Mouse (Mus musculus) lung, embryonic 14.5 days (tissue): Measurements from ENCODE around the gene Dnajc11. TPM values are rescaled to one million over a fixed set of nuclear protein-coding genes. Genes with fewer than 3 reads are reported as not detected.

Source experiments
- ATAC-seq: fragments of 200-750 bp; cut with Nextera tagmentation; 2 replicates; pipeline ENCODE4 v1.8.0; 2017; ENCODE audit warnings: mild to moderate bottlenecking, moderate TSS enrichment, moderate library complexity; ENCODE audit not compliant: insufficient read depth
- DNase-seq: peaks from one replicate; pipeline ENCODE4 v3.0.0-alpha.2; 2015
- H3K27ac ChIP-seq: fragments of 300-500 bp; sonication (generic); 2 replicates; pipeline ENCODE4 v1.5.1; 2014; ENCODE audit warnings: low read depth, mild to moderate bottlenecking, moderate library complexity
- H3K27me3 ChIP-seq: fragments of 300-500 bp; sonication (generic); 2 replicates; pipeline ENCODE4 v1.6.1; 2014; ENCODE audit warnings: low read length, control low read depth; ENCODE audit not compliant: insufficient read depth
- H3K36me3 ChIP-seq: fragments of 300-500 bp; sonication (generic); 2 replicates; pipeline ENCODE4 v1.6.1; 2014; ENCODE audit warnings: control low read depth; ENCODE audit not compliant: insufficient read depth
- H3K4me1 ChIP-seq: fragments of 300-500 bp; sonication (generic); 2 replicates; pipeline ENCODE4 v1.6.1; 2014; ENCODE audit warnings: antibody characterized with exemption, control low read depth; ENCODE audit not compliant: insufficient read depth
- H3K4me2 ChIP-seq: fragments of 300-500 bp; sonication (generic); 2 replicates; pipeline ENCODE4 v1.6.1; 2014; ENCODE audit warnings: mild to moderate bottlenecking
- H3K4me3 ChIP-seq: fragments of 300-500 bp; sonication (generic); 2 replicates; pipeline ENCODE4 v1.5.1; 2014; ENCODE audit warnings: low read depth, low read length
- H3K9ac ChIP-seq: fragments of 300-500 bp; sonication (generic); 2 replicates; pipeline ENCODE4 v1.6.1; 2014
- H3K9me3 ChIP-seq: fragments of 300-500 bp; sonication (generic); 2 replicates; pipeline ENCODE4 v1.6.1; 2016; ENCODE audit warnings: low read depth, low read length, control low read depth
- CTCF ChIP-seq: IDR thresholded peaks from 2 replicates; pipeline ENCODE4 v1.5.1; 2016; ENCODE audit warnings: antibody characterized with exemption, low read depth
- WGBS: fragments of 180-500 bp; shearing (Covaris S2); extraction: QIAGEN DNeasy Blood & Tissue Kit; methylation state at CpG from one replicate; pipeline ENCODE4 v1.1.7; 2014; 5-methylcytosine and 5-hydroxymethylcytosine counted together
- polyA plus RNA-seq: library from polyadenylated mRNA; unstranded; fragments of >200 nt; fragmentation: Nextera tagmentation; extraction: Ambion mirVana; gene quantifications from 2 replicates; pipeline ENCODE4 v1.2.1, GENCODE M21; 2014

The Dnajc11 gene
- polyA plus RNA-seq, 1 experiment from 2014 or later, result 65.9 TPM

DNA sequence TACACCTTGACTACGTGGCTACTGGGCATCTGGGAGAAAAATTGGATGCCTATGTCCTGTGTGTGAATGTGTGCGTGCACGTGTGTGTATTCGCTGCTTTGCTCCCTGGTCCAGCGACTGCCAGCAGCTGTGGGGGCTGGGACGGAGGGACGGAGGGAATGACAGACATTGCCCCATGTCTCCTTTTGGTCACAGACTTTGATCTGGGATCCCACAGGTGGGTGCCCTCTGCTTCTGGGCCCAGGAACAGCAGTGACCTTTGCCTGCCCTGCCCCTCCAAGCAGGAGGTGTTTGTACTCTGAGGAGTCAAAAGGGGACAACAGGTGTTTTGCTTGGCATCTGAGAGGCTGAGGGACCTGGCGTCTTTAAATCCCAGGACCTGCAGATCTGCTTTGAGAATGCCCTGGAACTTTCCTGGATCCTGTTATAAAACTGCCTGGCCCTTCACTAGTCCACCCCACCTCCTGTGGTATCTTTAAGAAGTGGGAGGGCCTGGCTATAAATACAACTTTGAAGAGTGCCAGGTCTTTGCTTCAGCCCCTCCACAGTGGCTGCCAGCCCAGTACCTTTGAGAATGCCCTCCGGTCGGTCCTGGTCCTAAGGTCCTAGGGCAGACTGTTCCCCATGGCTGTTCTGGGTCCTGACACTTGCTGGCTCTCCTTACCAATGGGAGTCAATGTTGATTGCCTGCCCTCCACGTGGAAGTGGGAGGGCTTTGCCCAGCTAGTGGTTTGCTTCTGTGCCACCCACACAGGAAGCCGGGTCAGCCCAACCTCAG, 79.7 kb downstream of the Dnajc11 start:
- Histone ChIP-seq H3K4me2 (no peak overlapping the region), H3K27ac (no peak overlapping the region), H3K4me1 (peaks cover 18% of the 10 kb centered on the region), H3K4me3 (no peak overlapping the region), H3K27me3 (no peaks in the 10 kb centered on the region), H3K9me3 (no peaks in the 10 kb centered on the region), H3K36me3 (peaks cover 56% of the 10 kb centered on the region), H3K9ac (no peak overlapping the region; the same call in 1 of the 2 replicates)
- 83% methylated on average over 12 of the region's 12 CpGs for WGBS
- ATAC-seq (no peak), DNase-seq (no peak)
- no peak for TF ChIP-seq CTCF

DNA sequence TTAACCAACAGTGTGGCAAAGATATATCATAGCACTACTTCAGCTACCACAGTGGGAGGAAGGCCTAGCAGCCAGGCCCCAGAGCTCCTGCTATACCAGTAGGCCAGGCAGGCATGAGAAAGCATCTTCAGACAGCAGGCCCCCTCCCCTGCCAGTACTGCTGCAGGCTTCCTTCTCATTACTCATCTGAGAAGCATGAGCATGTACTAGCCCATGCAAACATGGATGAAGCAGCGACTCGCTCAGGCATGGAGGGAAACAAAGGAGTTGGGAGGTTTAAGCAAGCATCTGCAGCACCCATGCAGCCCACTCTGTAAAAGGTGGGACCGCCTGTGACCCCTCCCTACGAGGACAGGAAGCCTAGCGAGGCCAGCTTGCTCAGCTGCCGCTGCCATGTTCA, 85.6 kb downstream of the Dnajc11 start:
- DNase-seq (no peak), ATAC-seq (no peak)
- Histone ChIP-seq H3K9me3 (no peaks in the 10 kb centered on the region), H3K4me1 (no peaks in the 10 kb centered on the region), H3K4me3 (no peak overlapping the region), H3K4me2 (no peak overlapping the region), H3K27me3 (no peaks in the 10 kb centered on the region), H3K27ac (no peak overlapping the region), H3K9ac (no peak overlapping the region), H3K36me3 (peaks cover 97% of the 10 kb centered on the region)
- WGBS, result 82% methylated on average over 6 of the region's 6 CpGs
- TF ChIP-seq CTCF, result no peak

DNA sequence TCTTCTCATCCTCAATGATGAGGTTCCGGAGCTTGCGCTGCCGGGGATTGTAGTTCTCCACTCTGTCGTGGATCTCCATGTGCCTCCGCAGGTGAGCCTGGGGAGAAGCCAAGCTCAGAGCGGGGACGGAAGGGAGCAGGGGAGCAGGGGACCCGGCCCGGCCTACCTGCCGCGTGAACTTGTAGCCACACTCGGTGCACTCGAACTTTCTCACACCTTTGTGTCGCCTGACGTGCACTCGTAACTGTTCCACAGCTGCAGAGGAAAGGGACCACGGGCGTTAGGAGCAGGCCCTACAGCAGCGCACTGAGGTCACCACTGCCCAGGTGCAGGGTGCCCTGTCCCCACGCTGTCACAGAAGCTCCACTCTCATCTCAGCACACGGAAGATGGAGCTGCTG, 86.5 kb downstream of the Dnajc11 start:
- H3K27me3 ChIP-seq, result no peaks in the 10 kb centered on the region
- H3K4me1 ChIP-seq, result no peaks in the 10 kb centered on the region
- peaks cover 95% of the 10 kb centered on the region for H3K36me3 ChIP-seq
- no peak overlapping the region for H3K4me3 ChIP-seq
- DNase-seq (no peak), ATAC-seq (no peak)
- no peak overlapping the region for H3K4me2 ChIP-seq
- no peak overlapping the region for H3K9ac ChIP-seq
- no peaks in the 10 kb centered on the region for H3K9me3 ChIP-seq
- TF ChIP-seq CTCF, result no peak
- no peak overlapping the region for H3K27ac ChIP-seq
- 90% methylated on average over 21 of the region's 21 CpGs for WGBS

DNA sequence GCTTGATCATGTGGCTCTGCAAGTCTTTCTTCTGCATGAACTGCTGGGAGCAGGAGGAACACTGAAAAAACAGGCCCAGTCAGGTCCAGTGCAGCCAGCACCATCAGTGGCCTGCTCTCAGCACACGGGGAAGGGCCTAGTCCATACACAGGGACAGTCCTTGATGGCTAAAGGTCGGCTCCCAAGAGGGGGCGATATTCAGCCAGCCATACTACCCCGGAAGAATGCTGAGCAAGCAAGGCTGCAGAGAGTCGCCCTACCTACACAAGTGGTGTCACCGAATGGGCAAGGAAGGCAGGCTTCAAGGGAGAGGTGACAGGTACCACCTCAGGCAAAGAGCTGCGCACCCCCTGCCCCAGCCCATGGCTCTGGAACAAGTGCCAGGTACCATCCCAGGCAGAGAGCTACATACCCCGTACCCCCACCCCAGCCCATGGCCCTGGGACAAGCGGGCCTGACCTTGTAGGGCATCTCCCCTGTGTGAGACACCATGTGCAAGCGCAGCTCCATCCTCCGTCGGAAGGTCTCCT, 88.1 kb downstream of the Dnajc11 start:
- Histone ChIP-seq H3K9ac (no peak overlapping the region), H3K9me3 (no peaks in the 10 kb centered on the region), H3K27ac (peak overlapping the region; percentile 33), H3K4me2 (no peak overlapping the region), H3K27me3 (no peaks in the 10 kb centered on the region), H3K36me3 (peaks cover 80% of the 10 kb centered on the region), H3K4me1 (peaks cover 10% of the 10 kb centered on the region; the same call in 1 of the 2 replicates), H3K4me3 (no peak overlapping the region)
- no peak; the same call in 1 of the 2 replicates for TF ChIP-seq CTCF
- ATAC-seq (no peak), DNase-seq (no peak)
- WGBS, result 71% methylated on average over 12 of the region's 12 CpGs

DNA sequence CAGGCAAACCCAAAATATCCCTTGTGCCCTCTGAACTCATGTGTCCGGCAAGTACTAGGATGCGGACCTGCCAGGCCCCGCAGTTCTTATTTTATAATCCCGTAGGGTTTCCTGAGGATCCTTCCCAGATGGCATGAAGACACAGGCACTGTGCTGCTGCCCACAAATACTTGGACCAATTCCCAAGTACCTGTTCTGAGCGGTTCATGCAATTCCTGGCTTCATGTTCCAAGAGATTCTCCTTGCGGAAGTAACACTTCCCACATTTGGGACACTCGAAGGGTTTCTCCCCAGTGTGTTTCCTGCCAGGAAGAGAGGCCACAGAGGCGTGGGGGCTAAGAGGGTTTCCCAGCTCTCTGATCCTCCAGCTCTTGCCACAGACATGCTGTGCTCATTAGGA, 89.0 kb downstream of the Dnajc11 start:
- no peak overlapping the region for H3K9ac ChIP-seq
- no peak overlapping the region for H3K4me2 ChIP-seq
- H3K4me1 ChIP-seq, result peaks cover 10% of the 10 kb centered on the region; the same call in 1 of the 2 replicates
- WGBS, result 79% methylated on average over 8 of the region's 8 CpGs
- DNase-seq, result no peak
- H3K27ac ChIP-seq, result no peak overlapping the region
- no peak for ATAC-seq
- no peaks in the 10 kb centered on the region for H3K27me3 ChIP-seq
- TF ChIP-seq CTCF, result no peak
- H3K4me3 ChIP-seq, result no peak overlapping the region
- no peaks in the 10 kb centered on the region for H3K9me3 ChIP-seq
- H3K36me3 ChIP-seq, result peaks cover 73% of the 10 kb centered on the region

DNA sequence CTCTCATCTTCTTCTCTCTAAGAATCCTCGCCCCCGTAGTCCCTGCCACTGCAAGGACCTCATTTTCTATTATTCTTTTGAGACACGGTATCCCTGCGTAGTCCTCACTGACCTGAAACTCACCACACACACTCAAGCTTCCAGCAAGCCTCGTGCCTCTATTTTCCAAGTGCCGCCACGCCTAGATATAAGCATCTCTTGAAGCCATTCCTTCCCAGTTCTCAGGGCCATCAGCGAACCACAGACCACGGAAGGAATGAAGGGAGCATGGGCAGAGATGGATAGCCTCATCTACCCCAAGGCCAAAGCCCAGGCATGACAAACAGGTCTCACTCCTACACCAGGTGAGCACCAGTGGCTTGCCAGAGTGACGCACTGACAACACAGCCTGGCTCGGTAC, 91.0 kb downstream of the Dnajc11 start:
- Histone ChIP-seq H3K27ac (no peak overlapping the region), H3K27me3 (no peaks in the 10 kb centered on the region), H3K9ac (no peak overlapping the region; the same call in 1 of the 2 replicates), H3K9me3 (no peaks in the 10 kb centered on the region), H3K36me3 (peaks cover 53% of the 10 kb centered on the region), H3K4me2 (no peak overlapping the region), H3K4me3 (no peak overlapping the region), H3K4me1 (peaks cover 14% of the 10 kb centered on the region)
- no peak for ATAC-seq
- WGBS, result 84% methylated on average over 11 of the region's 11 CpGs
- TF ChIP-seq CTCF, result no peak
- no peak for DNase-seq

DNA sequence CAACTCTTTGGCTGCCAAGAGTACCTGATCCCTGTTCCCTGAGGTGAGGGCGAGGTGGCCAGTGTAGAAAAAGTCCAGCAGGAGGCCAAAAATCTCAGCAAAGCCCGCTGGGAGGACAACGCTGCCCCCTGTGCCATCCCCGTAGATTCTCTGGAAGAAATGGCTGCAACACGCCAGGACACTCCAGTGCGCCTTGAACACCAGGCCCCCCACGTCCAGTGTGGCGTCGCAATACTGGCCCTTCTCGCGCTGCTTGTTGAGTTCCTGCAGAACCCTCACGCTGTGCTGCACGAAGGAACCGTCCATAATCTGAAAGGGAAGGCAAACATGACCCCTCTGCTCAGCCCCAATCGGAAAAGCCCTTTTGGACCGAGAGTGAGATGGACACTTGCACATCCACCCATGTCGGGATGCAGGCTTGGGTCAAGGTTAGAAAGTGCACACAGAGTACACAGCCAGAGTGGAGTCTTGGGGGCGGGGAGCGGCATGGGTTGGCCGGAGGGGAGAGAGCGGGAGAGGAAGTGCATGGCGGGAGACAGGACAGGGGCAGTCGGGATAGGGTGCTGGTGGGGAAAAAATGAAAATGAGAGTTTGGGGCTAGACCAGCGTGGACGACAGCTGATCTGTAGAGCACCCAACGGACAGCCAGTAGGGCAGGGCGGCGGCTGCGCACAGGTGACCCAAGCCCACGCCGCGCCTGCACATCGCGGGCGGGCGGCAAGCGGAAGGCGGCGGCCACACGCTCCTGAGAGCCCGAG, 93.4 kb downstream of the Dnajc11 start:
- Histone ChIP-seq H3K9ac (peak overlapping the region; percentile 68), H3K27me3 (no peaks in the 10 kb centered on the region), H3K27ac (peak overlapping the region; percentile 54; the same call in 1 of the 2 replicates), H3K9me3 (no peaks in the 10 kb centered on the region), H3K4me1 (peaks cover 14% of the 10 kb centered on the region), H3K4me3 (peak overlapping the region; percentile 73), H3K4me2 (peak overlapping the region; percentile 98), H3K36me3 (peaks cover 29% of the 10 kb centered on the region)
- DNase-seq (peak; percentile 34), ATAC-seq (peak; percentile 58)
- TF ChIP-seq CTCF, result peak; percentile 12; the same call in 1 of the 2 replicates
- 1% methylated on average over 39 of the region's 41 CpGs for WGBS
